Mouse (Mus musculus): Measurements from ENCODE around the gene Tbc1d22a. TPM values are rescaled to one million over a fixed set of nuclear protein-coding genes. Genes with fewer than 3 reads are reported as not detected.

Tbc1d22a gene
- polyA plus RNA-seq, 1 experiment from 2014 or later = 9.1 TPM

DNA sequence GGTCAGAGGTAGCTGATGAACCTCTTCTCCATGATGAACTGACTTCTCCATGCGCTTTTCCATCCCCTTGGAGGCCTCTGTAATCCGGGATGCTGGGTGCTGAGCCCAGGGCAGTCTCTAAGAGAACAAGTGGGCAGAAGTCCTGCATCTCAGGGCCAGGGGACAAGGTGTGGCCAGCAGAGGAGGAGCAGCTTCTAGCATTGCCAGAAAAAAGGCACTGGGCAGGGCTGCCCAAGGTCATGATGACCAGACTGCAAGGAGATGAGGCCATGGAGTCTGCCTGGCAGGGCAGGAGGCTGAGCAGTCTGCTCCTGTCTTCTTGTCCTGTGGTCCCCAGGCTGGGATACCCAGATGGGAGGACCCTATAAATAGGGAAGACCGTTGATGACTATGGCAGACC is 220.0 kb downstream of the Tbc1d22a start:
- Histone ChIP-seq H3K4me1 (ENCODE audit: control insufficient read depth in 2 of 2, insufficient read depth in 2 of 2, low read length in 2 of 2) (peaks cover 0 to 1% of the 10 kb centered on the region in 2 experiments; a peak in 1 of 4 replicates), H3K36me3 (ENCODE audit: control insufficient read depth, insufficient read depth, low read length) (no peaks in the 10 kb centered on the region), H3K27ac (replicated peaks in 1 of 2; ENCODE audit: control insufficient read depth in 1 of 2, insufficient read depth in 1 of 2, low read depth in 2 of 2, low read length in 2 of 2) (no peak overlapping the region), H3K4me3 (ENCODE audit: control insufficient read depth in 1 of 2, insufficient read depth in 1 of 2, low read depth in 1 of 2, low read length in 2 of 2) (no peak overlapping the region), H3K9ac (ENCODE audit: low read length) (no peak overlapping the region), H3K9me3 (ENCODE audit: control insufficient read depth, low read length) (no peaks in the 10 kb centered on the region), H3K4me2 (ENCODE audit: low read length) (no peak overlapping the region), H3K27me3 (ENCODE audit: control insufficient read depth, insufficient read depth, low read length) (peaks cover 33% of the 10 kb centered on the region)
- 93% methylated on average over 3 of the region's 3 CpGs for WGBS
- no peak for ATAC-seq (ENCODE audit: insufficient number of reproducible peaks, insufficient read depth, low FRiP score, low read depth)

DNA sequence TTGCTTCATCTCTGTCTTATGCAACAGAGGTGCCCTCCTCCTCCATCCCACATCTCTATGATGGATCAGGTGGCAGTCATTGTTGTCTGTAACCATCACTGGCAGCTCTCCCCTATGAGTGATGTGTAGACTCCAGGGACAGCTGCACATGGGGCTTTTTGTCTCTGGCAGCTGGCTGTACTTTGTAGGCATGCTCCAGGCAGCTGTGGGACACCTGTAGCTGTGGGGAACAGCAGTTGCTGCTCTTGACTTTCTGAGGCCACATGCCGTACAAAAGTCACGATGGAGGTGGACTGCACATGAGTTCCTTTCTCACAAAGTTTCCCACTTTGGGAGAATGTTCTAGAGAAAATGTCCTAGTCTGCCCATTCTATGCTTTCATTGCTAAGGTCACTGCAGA is 223.1 kb downstream of the Tbc1d22a start:
- no peak overlapping the region for H3K27ac ChIP-seq (replicated peaks in 1 of 2; ENCODE audit: control insufficient read depth in 1 of 2, insufficient read depth in 1 of 2, low read depth in 2 of 2, low read length in 2 of 2)
- H3K9me3 ChIP-seq (ENCODE audit: control insufficient read depth, low read length) = no peaks in the 10 kb centered on the region
- H3K27me3 ChIP-seq (ENCODE audit: control insufficient read depth, insufficient read depth, low read length) = peaks cover 10% of the 10 kb centered on the region
- 100% methylated on average over 2 of the region's 2 CpGs for WGBS
- no peaks in the 10 kb centered on the region for H3K36me3 ChIP-seq (ENCODE audit: control insufficient read depth, insufficient read depth, low read length)
- ATAC-seq (ENCODE audit: insufficient number of reproducible peaks, insufficient read depth, low FRiP score, low read depth) = no peak
- no peak overlapping the region for H3K9ac ChIP-seq (ENCODE audit: low read length)
- no peak overlapping the region for H3K4me3 ChIP-seq (ENCODE audit: control insufficient read depth in 1 of 2, insufficient read depth in 1 of 2, low read depth in 1 of 2, low read length in 2 of 2)
- peaks cover 0 to 2% of the 10 kb centered on the region in 2 experiments; a peak in 1 of 4 replicates for H3K4me1 ChIP-seq (ENCODE audit: control insufficient read depth in 2 of 2, insufficient read depth in 2 of 2, low read length in 2 of 2)
- H3K4me2 ChIP-seq (ENCODE audit: low read length) = no peak overlapping the region

DNA sequence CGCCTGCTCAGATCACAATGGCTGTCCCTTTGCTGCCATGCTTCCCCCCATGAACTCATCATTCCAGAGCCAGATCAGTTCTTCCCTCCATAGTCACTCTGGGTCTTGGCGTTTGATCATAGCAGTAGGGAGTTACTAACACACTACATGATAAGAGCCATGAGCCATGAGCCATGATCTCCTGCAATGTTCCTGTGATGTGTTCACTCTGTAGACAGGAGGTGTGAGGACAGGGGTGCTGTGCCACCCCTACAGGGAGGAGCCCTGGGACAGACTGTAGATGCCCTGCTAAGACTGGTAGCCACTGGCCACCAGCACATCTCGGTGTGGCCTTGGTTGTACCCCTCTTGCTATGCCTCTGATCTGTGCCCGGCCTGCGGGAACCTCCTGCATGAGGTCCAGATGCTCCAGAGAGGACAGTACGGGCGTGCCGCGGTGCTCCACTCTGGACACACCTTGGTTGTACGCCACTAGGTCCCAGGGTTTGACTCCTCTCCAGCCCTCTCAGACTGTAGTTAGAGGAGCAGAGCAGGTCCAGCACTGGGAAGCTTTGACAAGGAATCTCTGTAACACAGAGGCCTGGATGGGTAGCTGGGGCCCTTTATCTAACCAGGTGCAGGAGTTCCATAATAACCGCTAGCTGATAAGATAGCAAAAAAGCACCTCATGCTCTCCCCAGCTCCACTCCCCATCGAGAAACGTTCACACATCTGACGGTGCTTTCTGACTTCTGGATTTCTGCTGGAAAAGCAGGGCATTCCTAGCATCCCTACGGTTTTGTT is 224.9 kb downstream of the Tbc1d22a start:
- no peaks in the 10 kb centered on the region for H3K9me3 ChIP-seq (ENCODE audit: control insufficient read depth, low read length)
- H3K36me3 ChIP-seq (ENCODE audit: control insufficient read depth, insufficient read depth, low read length) = no peaks in the 10 kb centered on the region
- no peak overlapping the region for H3K4me2 ChIP-seq (ENCODE audit: low read length)
- H3K4me1 ChIP-seq (ENCODE audit: control insufficient read depth in 2 of 2, insufficient read depth in 2 of 2, low read length in 2 of 2) = peaks cover 0 to 2% of the 10 kb centered on the region in 2 experiments; a peak in 1 of 4 replicates
- no peak overlapping the region for H3K4me3 ChIP-seq (ENCODE audit: control insufficient read depth in 1 of 2, insufficient read depth in 1 of 2, low read depth in 1 of 2, low read length in 2 of 2)
- H3K9ac ChIP-seq (ENCODE audit: low read length) = no peak overlapping the region
- 68% methylated on average over 15 of the region's 15 CpGs for WGBS
- H3K27me3 ChIP-seq (ENCODE audit: control insufficient read depth, insufficient read depth, low read length) = peaks cover 8% of the 10 kb centered on the region
- H3K27ac ChIP-seq (replicated peaks in 1 of 2; ENCODE audit: control insufficient read depth in 1 of 2, insufficient read depth in 1 of 2, low read depth in 2 of 2, low read length in 2 of 2) = no peak overlapping the region
- no peak for ATAC-seq (ENCODE audit: insufficient number of reproducible peaks, insufficient read depth, low FRiP score, low read depth)

DNA sequence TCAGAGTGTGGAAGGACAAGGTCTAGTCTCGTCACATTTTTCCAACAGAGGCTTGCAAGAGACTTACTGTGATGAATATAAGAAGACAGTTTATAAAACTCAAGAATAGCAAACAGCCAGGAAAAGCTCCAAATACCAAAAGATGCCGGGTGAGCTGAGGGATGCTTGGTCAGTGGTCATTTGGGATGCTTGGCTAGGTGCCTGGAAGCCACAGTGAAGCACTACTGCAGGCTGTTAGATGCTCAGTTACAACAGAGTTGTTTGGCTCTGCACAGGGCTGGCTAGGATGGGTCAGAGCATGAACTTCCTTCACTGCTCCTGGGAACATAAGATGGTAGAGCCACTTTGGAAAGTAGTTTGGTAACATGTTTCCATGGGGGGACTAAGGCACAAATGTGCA is 230.0 kb downstream of the Tbc1d22a start:
- Histone ChIP-seq H3K36me3 (ENCODE audit: control insufficient read depth, insufficient read depth, low read length) (no peaks in the 10 kb centered on the region), H3K4me2 (ENCODE audit: low read length) (no peak overlapping the region), H3K4me3 (ENCODE audit: control insufficient read depth in 1 of 2, insufficient read depth in 1 of 2, low read depth in 1 of 2, low read length in 2 of 2) (no peak overlapping the region), H3K27me3 (ENCODE audit: control insufficient read depth, insufficient read depth, low read length) (0 out of 2 replicates have a peak, but pooled peaks cover 10% of the 10 kb centered on the region), H3K9ac (ENCODE audit: low read length) (no peak overlapping the region), H3K9me3 (ENCODE audit: control insufficient read depth, low read length) (no peaks in the 10 kb centered on the region), H3K27ac (replicated peaks in 1 of 2; ENCODE audit: control insufficient read depth in 1 of 2, insufficient read depth in 1 of 2, low read depth in 2 of 2, low read length in 2 of 2) (no peak overlapping the region), H3K4me1 (ENCODE audit: control insufficient read depth in 2 of 2, insufficient read depth in 2 of 2, low read length in 2 of 2) (peaks cover 0 to under 1% of the 10 kb centered on the region in 2 experiments; a peak in 1 of 4 replicates)
- 85% methylated on average over 2 of the region's 2 CpGs for WGBS
- no peak for ATAC-seq (ENCODE audit: insufficient number of reproducible peaks, insufficient read depth, low FRiP score, low read depth)

DNA sequence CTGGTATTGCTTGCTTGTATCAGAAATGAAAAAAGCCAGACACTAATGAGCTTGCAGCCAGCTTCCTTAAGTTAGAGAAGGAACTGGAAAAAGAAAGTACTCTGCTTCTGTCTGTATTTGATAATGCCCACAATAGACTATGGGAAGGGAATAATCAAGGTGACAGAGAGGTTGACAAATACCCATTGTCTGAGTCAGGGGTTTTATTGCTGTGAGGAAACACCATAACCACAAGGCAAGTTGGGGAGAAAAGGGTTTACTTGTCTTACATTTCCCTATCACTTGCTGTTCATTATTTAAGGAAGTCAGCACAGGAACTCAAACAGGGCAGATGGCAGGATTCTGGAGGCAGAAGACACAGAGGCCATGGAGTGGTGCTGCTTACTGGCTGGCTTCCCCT is 231.8 kb downstream of the Tbc1d22a start:
- Histone ChIP-seq H3K27ac (replicated peaks in 1 of 2; ENCODE audit: control insufficient read depth in 1 of 2, insufficient read depth in 1 of 2, low read depth in 2 of 2, low read length in 2 of 2) (no peak overlapping the region), H3K4me1 (ENCODE audit: control insufficient read depth in 2 of 2, insufficient read depth in 2 of 2, low read length in 2 of 2) (no peaks in the 10 kb centered on the region), H3K9me3 (ENCODE audit: control insufficient read depth, low read length) (no peaks in the 10 kb centered on the region), H3K4me2 (ENCODE audit: low read length) (no peak overlapping the region), H3K9ac (ENCODE audit: low read length) (no peak overlapping the region), H3K36me3 (ENCODE audit: control insufficient read depth, insufficient read depth, low read length) (no peaks in the 10 kb centered on the region), H3K27me3 (ENCODE audit: control insufficient read depth, insufficient read depth, low read length) (0 out of 2 replicates have a peak, but pooled peaks cover 10% of the 10 kb centered on the region), H3K4me3 (ENCODE audit: control insufficient read depth in 1 of 2, insufficient read depth in 1 of 2, low read depth in 1 of 2, low read length in 2 of 2) (no peak overlapping the region)
- no peak for ATAC-seq (ENCODE audit: insufficient number of reproducible peaks, insufficient read depth, low FRiP score, low read depth)

DNA sequence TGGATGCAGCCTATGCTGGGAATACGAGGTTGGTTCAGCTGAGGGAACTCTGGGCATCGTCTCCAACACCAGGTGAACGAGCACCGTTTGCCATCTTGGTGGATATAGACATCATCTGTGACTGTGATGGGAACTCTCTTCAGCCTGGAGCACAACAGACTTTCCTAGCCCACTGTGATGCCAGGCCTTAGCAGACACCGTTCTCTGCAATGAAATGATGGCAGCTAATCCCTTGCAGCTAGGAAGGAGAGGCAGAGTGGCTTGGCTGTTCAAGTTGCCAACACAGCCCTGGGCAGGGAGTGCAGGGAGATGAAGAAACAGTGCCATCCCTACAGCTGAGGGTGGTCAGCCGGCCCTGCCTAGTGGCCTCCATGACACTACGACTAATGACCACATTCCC is 233.0 kb downstream of the Tbc1d22a start:
- no peak for ATAC-seq (ENCODE audit: insufficient number of reproducible peaks, insufficient read depth, low FRiP score, low read depth)
- Histone ChIP-seq H3K4me2 (ENCODE audit: low read length) (no peak overlapping the region), H3K4me1 (ENCODE audit: control insufficient read depth in 2 of 2, insufficient read depth in 2 of 2, low read length in 2 of 2) (no peaks in the 10 kb centered on the region), H3K36me3 (ENCODE audit: control insufficient read depth, insufficient read depth, low read length) (no peaks in the 10 kb centered on the region), H3K9ac (ENCODE audit: low read length) (no peak overlapping the region), H3K9me3 (ENCODE audit: control insufficient read depth, low read length) (no peaks in the 10 kb centered on the region), H3K4me3 (ENCODE audit: control insufficient read depth in 1 of 2, insufficient read depth in 1 of 2, low read depth in 1 of 2, low read length in 2 of 2) (no peak overlapping the region), H3K27me3 (ENCODE audit: control insufficient read depth, insufficient read depth, low read length) (0 out of 2 replicates have a peak, but pooled peaks cover 7% of the 10 kb centered on the region), H3K27ac (replicated peaks in 1 of 2; ENCODE audit: control insufficient read depth in 1 of 2, insufficient read depth in 1 of 2, low read depth in 2 of 2, low read length in 2 of 2) (no peak overlapping the region)
- WGBS = 89% methylated on average over 7 of the region's 7 CpGs

DNA sequence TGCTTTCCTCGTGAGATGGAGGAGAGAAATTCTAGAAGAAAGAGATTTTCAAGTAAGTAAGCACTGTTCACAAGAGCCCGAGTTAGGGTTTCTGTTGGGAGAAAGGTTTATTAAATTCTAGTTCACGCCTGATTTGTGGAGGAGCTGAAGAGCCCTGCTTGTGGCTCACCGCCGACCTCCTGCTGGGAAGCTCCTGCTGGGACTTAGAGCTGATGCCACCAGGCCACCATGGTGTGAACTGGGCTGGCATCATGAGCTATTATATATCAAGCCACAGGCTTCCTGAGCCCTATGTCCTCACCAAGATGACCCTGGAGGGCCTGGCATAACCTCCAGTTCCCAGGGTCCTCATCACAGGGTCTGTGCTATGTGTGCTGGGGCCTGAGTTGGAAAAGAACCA is 235.0 kb downstream of the Tbc1d22a start:
- H3K9ac ChIP-seq (ENCODE audit: low read length) = no peak overlapping the region
- no peaks in the 10 kb centered on the region for H3K4me1 ChIP-seq (ENCODE audit: control insufficient read depth in 2 of 2, insufficient read depth in 2 of 2, low read length in 2 of 2)
- 82% methylated on average over 5 of the region's 5 CpGs for whole genome bisulfite sequencing
- no peak overlapping the region for H3K4me2 ChIP-seq (ENCODE audit: low read length)
- H3K27ac ChIP-seq (replicated peaks in 1 of 2; ENCODE audit: control insufficient read depth in 1 of 2, insufficient read depth in 1 of 2, low read depth in 2 of 2, low read length in 2 of 2) = no peak overlapping the region
- no peak overlapping the region for H3K4me3 ChIP-seq (ENCODE audit: control insufficient read depth in 1 of 2, insufficient read depth in 1 of 2, low read depth in 1 of 2, low read length in 2 of 2)
- no peaks in the 10 kb centered on the region for H3K9me3 ChIP-seq (ENCODE audit: control insufficient read depth, low read length)
- H3K27me3 ChIP-seq (ENCODE audit: control insufficient read depth, insufficient read depth, low read length) = 0 out of 2 replicates have a peak, but pooled peaks cover 6% of the 10 kb centered on the region
- H3K36me3 ChIP-seq (ENCODE audit: control insufficient read depth, insufficient read depth, low read length) = no peaks in the 10 kb centered on the region
- ATAC-seq (ENCODE audit: insufficient number of reproducible peaks, insufficient read depth, low FRiP score, low read depth) = no peak

DNA sequence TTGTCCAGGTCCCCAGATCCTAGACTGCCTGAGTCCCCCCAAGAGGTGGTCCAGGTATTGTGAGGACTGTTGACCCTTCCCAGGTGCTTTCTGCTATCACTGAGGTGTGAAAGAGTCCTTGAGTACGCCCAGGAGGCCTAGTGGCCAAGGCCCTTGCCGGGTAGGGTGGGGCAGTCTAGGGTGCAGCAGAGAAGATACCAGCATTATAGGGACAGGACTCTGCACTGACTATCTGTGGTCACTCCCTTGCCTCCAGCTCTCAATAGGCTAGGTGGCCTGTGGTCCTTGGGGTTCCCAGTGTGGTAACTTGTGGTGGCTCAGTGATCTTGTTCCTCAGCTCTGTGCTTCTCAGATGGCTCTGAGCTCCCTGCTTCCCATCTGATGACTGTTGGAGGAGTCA is 235.5 kb downstream of the Tbc1d22a start:
- Histone ChIP-seq H3K27ac (replicated peaks in 1 of 2; ENCODE audit: control insufficient read depth in 1 of 2, insufficient read depth in 1 of 2, low read depth in 2 of 2, low read length in 2 of 2) (no peak overlapping the region), H3K27me3 (ENCODE audit: control insufficient read depth, insufficient read depth, low read length) (0 out of 2 replicates have a peak, but pooled peaks cover 3% of the 10 kb centered on the region), H3K4me1 (ENCODE audit: control insufficient read depth in 2 of 2, insufficient read depth in 2 of 2, low read length in 2 of 2) (no peaks in the 10 kb centered on the region), H3K4me2 (ENCODE audit: low read length) (no peak overlapping the region), H3K36me3 (ENCODE audit: control insufficient read depth, insufficient read depth, low read length) (no peaks in the 10 kb centered on the region), H3K9me3 (ENCODE audit: control insufficient read depth, low read length) (no peaks in the 10 kb centered on the region), H3K4me3 (ENCODE audit: control insufficient read depth in 1 of 2, insufficient read depth in 1 of 2, low read depth in 1 of 2, low read length in 2 of 2) (no peak overlapping the region), H3K9ac (ENCODE audit: low read length) (no peak overlapping the region)
- WGBS = 96% methylated on average over 2 of the region's 2 CpGs
- no peak for ATAC-seq (ENCODE audit: insufficient number of reproducible peaks, insufficient read depth, low FRiP score, low read depth)
